Mouse (Mus musculus) bone marrow macrophage, adult 2 months (primary cell): ENCODE results near the gene Prrc2b.

ENCODE experiments used
- CTCF ChIP-seq: IDR thresholded peaks from 2 replicates; pipeline ENCODE4 v1.5.1; 2012; ENCODE audit warnings: low read depth, mild to moderate bottlenecking, low read length, moderate library complexity
- POLR2A ChIP-seq: IDR thresholded peaks from 2 replicates; pipeline ENCODE4 v1.6.1; 2012; ENCODE audit warnings: mild to moderate bottlenecking, low read depth, low read length, borderline replicate concordance

DNA sequence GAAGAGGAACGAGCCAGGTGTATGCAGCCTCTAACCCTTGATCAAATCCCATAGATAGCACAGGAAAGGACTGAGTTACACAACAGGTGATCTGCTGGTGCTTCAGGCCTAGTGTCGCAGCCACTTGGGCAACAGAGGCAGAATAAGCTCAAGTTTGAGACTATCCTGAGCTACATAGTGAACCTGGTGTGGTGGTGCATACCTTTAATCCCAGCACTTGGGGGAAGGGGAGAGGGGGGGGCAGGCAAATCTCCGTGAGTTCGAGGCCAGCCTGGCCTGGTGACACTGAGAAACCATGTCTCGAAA lies 22.4 kb upstream of the Prrc2b start:
- TF ChIP-seq CTCF: no peak
- TF ChIP-seq POLR2A: no peak
